Mouse (Mus musculus) embryonic facial prominence, embryonic 14.5 days (tissue): ENCODE data around the gene Tprg. TPM values are rescaled to one million over a fixed set of nuclear protein-coding genes. Genes with fewer than 3 reads are reported as not detected.

Experiments used
- ATAC-seq: fragments of 200-750 bp; cut with Nextera tagmentation; 2 replicates; pipeline ENCODE4 v1.8.0; 2017; ENCODE audit warnings: low read depth, moderate number of reproducible peaks, moderate TSS enrichment
- DNase-seq: peaks from one replicate; pipeline ENCODE4 v3.0.0-alpha.2; 2015; ENCODE audit warnings: low spot score
- H3K27ac ChIP-seq: fragments of 300-500 bp; sonication (generic); replicated peaks from 2 replicates; pipeline ENCODE4 v1.5.1; 2014; ENCODE audit warnings: low read depth, mild to moderate bottlenecking, low read length, moderate library complexity
- H3K27me3 ChIP-seq: fragments of 300-500 bp; sonication (generic); replicated peaks from 2 replicates; pipeline ENCODE4 v1.6.1; 2014; ENCODE audit warnings: low read length; ENCODE audit not compliant: control insufficient read depth, insufficient read depth
- H3K36me3 ChIP-seq: fragments of 300-500 bp; sonication (generic); 2 replicates; pipeline ENCODE4 v1.6.1; 2014; ENCODE audit warnings: low read length, mixed read lengths; ENCODE audit not compliant: control insufficient read depth, insufficient read depth
- H3K4me1 ChIP-seq: fragments of 300-500 bp; sonication (generic); 2 replicates; pipeline ENCODE4 v1.6.1; 2014; ENCODE audit warnings: antibody characterized with exemption, low read length; ENCODE audit not compliant: control insufficient read depth, insufficient read depth
- H3K4me2 ChIP-seq: fragments of 300-500 bp; sonication (generic); 2 replicates; pipeline ENCODE4 v1.6.1; 2014; ENCODE audit warnings: low read depth, mild to moderate bottlenecking, low read length, moderate library complexity, mixed read lengths
- H3K4me3 ChIP-seq: fragments of 300-500 bp; sonication (generic); 2 replicates; pipeline ENCODE4 v1.5.1; 2014; ENCODE audit warnings: low read depth, mild to moderate bottlenecking, low read length
- H3K9ac ChIP-seq: fragments of 300-500 bp; sonication (generic); 2 replicates; pipeline ENCODE4 v1.6.1; 2014; ENCODE audit warnings: low read depth, mild to moderate bottlenecking, low read length, moderate library complexity, mixed read lengths
- H3K9me3 ChIP-seq: fragments of 300-500 bp; sonication (generic); 2 replicates; pipeline ENCODE4 v1.6.1; 2016; ENCODE audit warnings: low read length; ENCODE audit not compliant: control insufficient read depth
- WGBS: fragments of 180-500 bp; shearing (Covaris S2); extraction: QIAGEN DNeasy Blood & Tissue Kit; methylation state at CpG from one replicate; pipeline ENCODE4 v1.1.7; 2014; 5-methylcytosine and 5-hydroxymethylcytosine counted together
- polyA plus RNA-seq: library from polyadenylated mRNA; unstranded; fragments of >200 nt; fragmentation: Nextera tagmentation; extraction: Ambion mirVana; gene quantifications from 2 replicates; pipeline ENCODE4 v1.2.1, GENCODE M21; 2014

Tprg gene
- polyA plus RNA-seq = 2.2 and 3.5 TPM in 2 replicates

GRCm38 (mm10) chr16:25286517-25286916 lies at the start of gene Tprg:
Gene Tprg (plus strand): TSS chr16:25286817.
- no peaks in the 10 kb centered on the region for H3K9me3 ChIP-seq
- H3K4me1 ChIP-seq = no peaks in the 10 kb centered on the region
- no peak within 1 kb of the TSS for H3K9ac ChIP-seq
- no peak for ATAC-seq
- DNase-seq = peak; percentile 16
- 81% methylated on average over 5 of the region's 5 CpGs for WGBS
- no peaks in the 10 kb centered on the region for H3K36me3 ChIP-seq
- no peak within 1 kb of the TSS for H3K4me2 ChIP-seq
- no peaks in the 10 kb centered on the region for H3K27me3 ChIP-seq
- H3K27ac ChIP-seq = no peak within 1 kb of the TSS
- no peak within 1 kb of the TSS for H3K4me3 ChIP-seq

GRCm38 (mm10) chr16:25238274-25239050 lies 48.2 kb upstream of the Tprg start:
- H3K9ac ChIP-seq = no peak overlapping the region
- H3K36me3 ChIP-seq = no peaks in the 10 kb centered on the region
- no peak for ATAC-seq
- no peak for DNase-seq
- no peaks in the 10 kb centered on the region for H3K9me3 ChIP-seq
- no peak overlapping the region for H3K4me2 ChIP-seq
- no peak overlapping the region for H3K4me3 ChIP-seq
- WGBS = 65% methylated on average over 11 of the region's 11 CpGs
- H3K4me1 ChIP-seq = no peaks in the 10 kb centered on the region
- H3K27me3 ChIP-seq = no peaks in the 10 kb centered on the region
- H3K27ac ChIP-seq = no peak overlapping the region

GRCm38 (mm10) chr16:25248889-25249288 lies 37.7 kb upstream of the Tprg start:
- Histone ChIP-seq H3K4me3 (no peak overlapping the region), H3K9ac (no peak overlapping the region), H3K9me3 (no peaks in the 10 kb centered on the region), H3K4me2 (no peak overlapping the region), H3K27me3 (no peaks in the 10 kb centered on the region), H3K4me1 (no peaks in the 10 kb centered on the region; the same call in 1 of the 2 replicates), H3K36me3 (no peaks in the 10 kb centered on the region), H3K27ac (no peak overlapping the region)
- WGBS = 57% methylated on average over 6 of the region's 6 CpGs
- DNase-seq (peak; percentile 53), ATAC-seq (no peak)

- Histone ChIP-seq H3K9ac (no peak overlapping the region), H3K4me2 (no peak overlapping the region), H3K27me3 (no peaks in the 10 kb centered on the region), H3K36me3 (no peaks in the 10 kb centered on the region), H3K4me1 (no peaks in the 10 kb centered on the region; the same call in 1 of the 2 replicates), H3K9me3 (no peaks in the 10 kb centered on the region), H3K27ac (no peak overlapping the region), H3K4me3 (no peak overlapping the region)
- WGBS = 85% methylated on average over 6 of the region's 6 CpGs
- no peak for DNase-seq
- no peak for ATAC-seq
Observed at GRCm38 (mm10) chr16:25250129-25250749, 36.4 kb upstream of the Tprg start.

GRCm38 (mm10) chr16:25251080-25251479 lies 35.5 kb upstream of the Tprg start:
- 80% methylated on average over 9 of the region's 9 CpGs for WGBS
- Histone ChIP-seq H3K27me3 (no peaks in the 10 kb centered on the region), H3K9ac (no peak overlapping the region), H3K27ac (no peak overlapping the region), H3K36me3 (no peaks in the 10 kb centered on the region), H3K9me3 (no peaks in the 10 kb centered on the region), H3K4me1 (no peaks in the 10 kb centered on the region; the same call in 1 of the 2 replicates), H3K4me3 (no peak overlapping the region), H3K4me2 (no peak overlapping the region)
- DNase-seq = no peak
- no peak for ATAC-seq

GRCm38 (mm10) chr16:25254646-25255045 lies 32.0 kb upstream of the Tprg start:
- H3K9ac ChIP-seq = no peak overlapping the region
- no peak overlapping the region for H3K4me3 ChIP-seq
- no peaks in the 10 kb centered on the region for H3K9me3 ChIP-seq
- WGBS = 66% methylated on average over 6 of the region's 6 CpGs
- H3K27me3 ChIP-seq = no peaks in the 10 kb centered on the region
- no peak for DNase-seq
- no peaks in the 10 kb centered on the region for H3K4me1 ChIP-seq
- H3K36me3 ChIP-seq = no peaks in the 10 kb centered on the region
- H3K4me2 ChIP-seq = no peak overlapping the region
- H3K27ac ChIP-seq = no peak overlapping the region
- ATAC-seq = no peak

GRCm38 (mm10) chr16:25255186-25255585 lies 31.4 kb upstream of the Tprg start:
- no peaks in the 10 kb centered on the region for H3K9me3 ChIP-seq
- 81% methylated on average over 11 of the region's 11 CpGs for WGBS
- H3K27ac ChIP-seq = no peak overlapping the region
- no peaks in the 10 kb centered on the region for H3K27me3 ChIP-seq
- H3K4me3 ChIP-seq = no peak overlapping the region
- H3K9ac ChIP-seq = no peak overlapping the region
- no peak overlapping the region for H3K4me2 ChIP-seq
- no peak for ATAC-seq
- H3K4me1 ChIP-seq = no peaks in the 10 kb centered on the region
- no peaks in the 10 kb centered on the region for H3K36me3 ChIP-seq
- DNase-seq = no peak

- H3K9me3 ChIP-seq = no peaks in the 10 kb centered on the region
- H3K27ac ChIP-seq = no peak overlapping the region
- no peak overlapping the region for H3K9ac ChIP-seq
- DNase-seq (peak; percentile 48), ATAC-seq (no peak)
- 67% methylated on average over 8 of the region's 8 CpGs for WGBS
- no peaks in the 10 kb centered on the region for H3K4me1 ChIP-seq
- H3K4me2 ChIP-seq = no peak overlapping the region
- no peaks in the 10 kb centered on the region for H3K36me3 ChIP-seq
- H3K27me3 ChIP-seq = no peaks in the 10 kb centered on the region
- no peak overlapping the region for H3K4me3 ChIP-seq
Observed at GRCm38 (mm10) chr16:25255603-25256260, 30.9 kb upstream of the Tprg start.
